Mouse (Mus musculus) embryonic facial prominence, embryonic 15.5 days (tissue): ENCODE data around the gene Maob. TPM values are rescaled to one million over a fixed set of nuclear protein-coding genes. Genes with fewer than 3 reads are reported as not detected.

Experiments
- ATAC-seq: fragments of 200-750 bp; cut with Nextera tagmentation; 2 replicates; pipeline ENCODE4 v1.8.0; 2017; ENCODE audit warnings: low read depth, moderate TSS enrichment; ENCODE audit not compliant: insufficient number of reproducible peaks, low FRiP score, low TSS enrichment
- H3K27ac ChIP-seq: fragments of 300-500 bp; sonication (generic); replicated peaks from 2 replicates; pipeline ENCODE4 v1.5.1; 2015; ENCODE audit warnings: mild to moderate bottlenecking, inconsistent platforms
- H3K27me3 ChIP-seq: fragments of 300-500 bp; sonication (generic); 2 replicates; pipeline ENCODE4 v1.6.1; 2015; ENCODE audit warnings: inconsistent platforms
- H3K36me3 ChIP-seq: fragments of 300-500 bp; sonication (generic); 2 replicates; pipeline ENCODE4 v1.6.1; 2015; ENCODE audit warnings: mild to moderate bottlenecking, inconsistent platforms
- H3K4me1 ChIP-seq: fragments of 300-500 bp; sonication (generic); 2 replicates; pipeline ENCODE4 v1.6.1; 2015; ENCODE audit warnings: inconsistent platforms
- H3K4me2 ChIP-seq: fragments of 300-500 bp; sonication (generic); replicated peaks from 2 replicates; pipeline ENCODE4 v1.6.1; 2015; ENCODE audit warnings: mild to moderate bottlenecking, inconsistent platforms
- H3K4me3 ChIP-seq: fragments of 300-500 bp; sonication (generic); replicated peaks from 2 replicates; pipeline ENCODE4 v1.5.1; 2015; ENCODE audit warnings: mild to moderate bottlenecking, inconsistent platforms
- H3K9ac ChIP-seq: fragments of 300-500 bp; sonication (generic); 2 replicates; pipeline ENCODE4 v1.6.1; 2015; ENCODE audit warnings: inconsistent platforms
- H3K9me3 ChIP-seq: fragments of 300-500 bp; sonication (generic); replicated peaks from 2 replicates; pipeline ENCODE4 v1.6.1; 2016; ENCODE audit warnings: inconsistent platforms
- WGBS: fragments of 180-500 bp; shearing (Covaris S2); methylation state at CpG from one replicate; pipeline ENCODE4 v1.1.7; 2015; 5-methylcytosine and 5-hydroxymethylcytosine counted together
- polyA plus RNA-seq: library from polyadenylated mRNA; unstranded; fragments of >200 nt; fragmentation: Nextera tagmentation; extraction: Ambion mirVana; gene quantifications from 2 replicates; pipeline ENCODE4 v1.2.1, GENCODE M21; 2015

The Maob gene
- polyA plus RNA-seq, 1 experiment from 2014 or later, result 19.6 TPM

DNA sequence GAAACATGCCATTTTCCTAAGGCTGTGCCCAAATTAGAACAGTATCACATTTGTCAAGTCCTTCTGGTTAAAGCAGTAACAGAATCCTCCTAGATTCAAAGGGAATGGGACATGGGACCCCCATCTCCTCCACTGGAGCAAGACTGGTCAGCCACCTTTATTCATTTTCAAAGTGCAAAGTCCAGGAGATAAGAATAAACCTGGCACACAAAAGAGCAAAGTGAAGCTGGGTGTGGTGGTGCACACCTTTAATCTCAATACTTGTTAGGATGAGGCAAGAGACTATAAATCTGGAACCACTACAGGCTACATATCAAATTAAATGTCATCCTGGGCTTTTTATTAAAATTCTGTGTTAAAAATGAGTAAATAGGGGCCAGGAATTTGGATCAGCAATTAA lies 62.4 kb downstream of the Maob start:
- H3K27me3 ChIP-seq, result no peaks in the 10 kb centered on the region
- H3K4me2 ChIP-seq, result no peak overlapping the region
- H3K27ac ChIP-seq, result no peak overlapping the region
- no peak for ATAC-seq
- H3K4me1 ChIP-seq, result no peaks in the 10 kb centered on the region
- no peaks in the 10 kb centered on the region for H3K9me3 ChIP-seq
- no peaks in the 10 kb centered on the region for H3K36me3 ChIP-seq
- H3K4me3 ChIP-seq, result no peak overlapping the region
- no peak overlapping the region for H3K9ac ChIP-seq

DNA sequence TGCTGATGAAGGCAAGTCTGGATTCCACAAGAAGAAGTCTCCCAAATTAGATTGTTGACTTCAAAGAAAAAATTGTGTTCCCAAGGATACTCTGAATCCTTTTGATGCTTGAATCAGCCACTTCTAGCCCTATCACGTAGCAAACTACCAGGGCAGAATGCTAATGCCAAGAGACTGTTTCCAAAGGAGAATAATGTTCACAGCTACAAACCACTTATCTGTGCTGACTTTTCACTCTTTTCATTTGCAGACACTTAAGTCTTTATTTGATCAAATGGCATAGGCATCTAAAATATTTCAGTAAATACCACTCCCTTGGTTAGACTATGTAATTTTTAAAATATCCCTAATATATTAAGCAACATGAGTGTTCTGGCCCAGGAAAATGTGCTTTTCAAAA lies 68.2 kb downstream of the Maob start:
- H3K9me3 ChIP-seq, result no peaks in the 10 kb centered on the region
- H3K27me3 ChIP-seq, result no peaks in the 10 kb centered on the region
- ATAC-seq, result no peak
- H3K36me3 ChIP-seq, result no peaks in the 10 kb centered on the region
- H3K4me3 ChIP-seq, result no peak overlapping the region
- no peak overlapping the region for H3K27ac ChIP-seq
- 67% methylated on average over 1 of the region's 1 CpGs for WGBS
- no peak overlapping the region for H3K4me2 ChIP-seq
- no peaks in the 10 kb centered on the region for H3K4me1 ChIP-seq
- no peak overlapping the region for H3K9ac ChIP-seq

DNA sequence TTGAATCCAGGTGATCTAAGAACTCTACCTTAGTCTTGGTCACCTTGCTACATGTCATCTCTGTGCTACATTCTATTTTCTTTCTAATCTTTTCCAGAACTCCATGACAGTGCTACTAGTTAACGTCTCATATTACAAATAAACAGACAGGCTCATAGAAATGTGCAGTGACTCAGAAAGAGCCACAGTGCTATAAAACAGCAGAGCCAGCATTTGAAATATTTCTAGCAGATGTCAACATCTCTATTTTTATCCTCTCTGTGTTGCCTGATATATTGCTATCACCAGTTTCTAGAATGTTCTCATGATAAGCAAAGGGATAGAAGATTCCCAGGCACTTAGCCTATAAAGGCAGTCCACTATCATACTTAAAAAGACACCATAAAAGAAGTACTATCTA lies 103.1 kb downstream of the Maob start:
- 59% methylated on average over 1 of the region's 1 CpGs for WGBS
- no peaks in the 10 kb centered on the region for H3K9me3 ChIP-seq
- no peaks in the 10 kb centered on the region for H3K4me1 ChIP-seq
- no peak overlapping the region for H3K4me2 ChIP-seq
- no peak overlapping the region for H3K4me3 ChIP-seq
- H3K27me3 ChIP-seq, result no peaks in the 10 kb centered on the region
- H3K9ac ChIP-seq, result no peak overlapping the region
- no peaks in the 10 kb centered on the region for H3K36me3 ChIP-seq
- ATAC-seq, result no peak
- H3K27ac ChIP-seq, result no peak overlapping the region

DNA sequence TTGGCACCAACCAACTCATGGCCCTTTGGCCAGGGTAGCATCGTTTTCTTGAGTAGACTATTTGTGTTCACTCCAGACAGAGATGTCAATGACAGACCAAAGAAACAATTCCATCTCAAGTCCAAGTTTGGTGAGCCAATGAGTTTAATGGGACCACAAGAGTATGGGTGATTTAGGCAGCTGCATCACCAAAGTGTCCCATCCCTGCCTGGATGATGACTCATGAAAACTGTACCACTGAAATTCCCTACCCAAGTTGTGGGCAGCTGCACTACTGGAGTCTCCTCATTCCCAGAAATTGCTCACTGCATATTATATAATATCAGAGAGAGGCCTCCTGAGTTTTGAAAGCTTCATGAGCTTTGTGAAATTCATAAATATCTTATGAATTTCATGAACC lies 111.1 kb downstream of the Maob start:
- no peaks in the 10 kb centered on the region for H3K4me1 ChIP-seq
- H3K4me3 ChIP-seq, result no peak overlapping the region
- WGBS, result 85% methylated on average over 1 of the region's 1 CpGs
- H3K27me3 ChIP-seq, result no peaks in the 10 kb centered on the region
- H3K27ac ChIP-seq, result no peak overlapping the region
- H3K9me3 ChIP-seq, result no peaks in the 10 kb centered on the region
- ATAC-seq, result no peak
- no peak overlapping the region for H3K9ac ChIP-seq
- no peak overlapping the region for H3K4me2 ChIP-seq
- H3K36me3 ChIP-seq, result no peaks in the 10 kb centered on the region

Other genes starting within 250 kb of the Maob start
- gene Maoa, start 197.7 kb downstream of the Maob start, polyA plus RNA-seq, result 17.7 and 18.7 TPM in 2 replicates
- 4.7 and 4.9 TPM in 2 replicates for gene Ndp, start 94.4 kb upstream of the Maob start, polyA plus RNA-seq